Mouse (Mus musculus) brain, embryonic 14.5 days (tissue): Measurements from ENCODE around the gene Cenpm.
A peak's percentile ranks its signal among the peaks of the same experiment; 100 is the strongest.

Source experiments
- CTCF ChIP-seq: fragments of 200-500 bp; IDR thresholded peaks from 2 replicates; pipeline ENCODE4 v1.5.1; 2012; ENCODE audit warnings: inconsistent platforms, mild to moderate bottlenecking, moderate library complexity, borderline replicate concordance; ENCODE audit not compliant: insufficient read depth, insufficient read length; ENCODE audit errors: extremely low read depth
- POLR2A ChIP-seq: fragments of 200-500 bp; IDR thresholded peaks from 2 replicates; pipeline ENCODE4 v1.6.1; 2012; ENCODE audit warnings: mild to moderate bottlenecking, inconsistent platforms, borderline replicate concordance; ENCODE audit not compliant: poor library complexity, insufficient read depth, insufficient read length, severe bottlenecking; ENCODE audit errors: extremely low read depth

- TF ChIP-seq CTCF (peak; percentile 47; the same call in 1 of the 2 replicates), POLR2A (no peak)
These were observed 55.9 kb downstream of the Cenpm start for GRCm38 (mm10) chr15:82188481-82189240.
